Mouse (Mus musculus) liver, embryonic 11.5 days (tissue): Measurements from ENCODE around the gene Ugt1a8. TPM values are rescaled to one million over a fixed set of nuclear protein-coding genes. Genes with fewer than 3 reads are reported as not detected.

Experiments
- ATAC-seq: fragments of 200-750 bp; cut with Nextera tagmentation; replicated peaks from 2 replicates; pipeline ENCODE4 v1.8.0; 2017; ENCODE audit warnings: moderate number of reproducible peaks, mild to moderate bottlenecking, moderate TSS enrichment, moderate library complexity; ENCODE audit not compliant: low FRiP score
- DNase-seq: peaks from one replicate; pipeline ENCODE4 v3.0.0-alpha.2; 2017; ENCODE audit warnings: low spot score
- H3K27ac ChIP-seq: fragments of 300-500 bp; sonication (generic); 2 replicates; pipeline ENCODE4 v1.5.1; 2014; ENCODE audit warnings: mild to moderate bottlenecking, low read depth, low read length, control low read depth
- H3K27me3 ChIP-seq: fragments of 300-500 bp; sonication (generic); replicated peaks from 2 replicates; pipeline ENCODE4 v1.6.1; 2014; ENCODE audit warnings: low read length, mixed read lengths; ENCODE audit not compliant: control insufficient read depth, insufficient read depth
- H3K36me3 ChIP-seq: fragments of 300-500 bp; sonication (generic); 2 replicates; pipeline ENCODE4 v1.6.1; 2014; ENCODE audit warnings: mild to moderate bottlenecking, low read length, moderate library complexity, mixed read lengths; ENCODE audit not compliant: control insufficient read depth, insufficient read depth
- H3K4me1 ChIP-seq: fragments of 300-500 bp; sonication (generic); replicated peaks from 2 replicates; pipeline ENCODE4 v1.6.1; 2014; ENCODE audit warnings: low read length, mixed read lengths; ENCODE audit not compliant: control insufficient read depth, insufficient read depth
- H3K4me2 ChIP-seq: fragments of 300-500 bp; sonication (generic); 2 replicates; pipeline ENCODE4 v1.6.1; 2014; ENCODE audit warnings: mild to moderate bottlenecking, control low read depth, moderate library complexity
- H3K4me3 ChIP-seq: fragments of 300-500 bp; sonication (generic); 2 replicates; pipeline ENCODE4 v1.5.1; 2014; ENCODE audit warnings: low read depth, low read length, control low read depth
- H3K9ac ChIP-seq: fragments of 300-500 bp; sonication (generic); 2 replicates; pipeline ENCODE4 v1.6.1; 2014; ENCODE audit warnings: low read depth, low read length, control low read depth
- H3K9me3 ChIP-seq: fragments of 300-500 bp; sonication (generic); 2 replicates; pipeline ENCODE4 v1.6.1; 2016; ENCODE audit warnings: low read length, inconsistent platforms, mixed read lengths; ENCODE audit not compliant: control insufficient read depth
- WGBS: fragments of 180-500 bp; shearing (Covaris S2); extraction: QIAGEN DNeasy Blood & Tissue Kit; methylation state at CpG from one replicate; pipeline ENCODE4 v1.1.7; 2014; 5-methylcytosine and 5-hydroxymethylcytosine counted together
- polyA plus RNA-seq: library from polyadenylated mRNA; unstranded; fragments of >200 nt; fragmentation: Nextera tagmentation; extraction: Ambion mirVana; gene quantifications from 2 replicates; pipeline ENCODE4 v1.2.1, GENCODE M21; 2014

The Ugt1a8 gene
- polyA plus RNA-seq, 1 experiment from 2014 or later = not detected

GRCm38 (mm10) chr1:88211812-88212211, 124.2 kb downstream of the Ugt1a8 start, which contains the start of gene Ugt1a1:
TSS of gene Ugt1a1 (plus strand) at chr1:88211959.
- ATAC-seq (no peak; the same call in 1 of the 2 replicates), DNase-seq (peak; percentile 42)
- no peaks in the 10 kb centered on the region for H3K27me3 ChIP-seq
- no peak within 1 kb of the TSS for H3K27ac ChIP-seq
- WGBS = 64% methylated on average over 8 of the region's 8 CpGs
- H3K4me1 ChIP-seq = peaks cover 3% of the 10 kb centered on the region; the same call in 1 of the 2 replicates
- no peak within 1 kb of the TSS for H3K9ac ChIP-seq
- H3K9me3 ChIP-seq = peaks cover 50% of the 10 kb centered on the region
- H3K4me2 ChIP-seq = no peak within 1 kb of the TSS
- no peak within 1 kb of the TSS for H3K4me3 ChIP-seq
- H3K36me3 ChIP-seq = no peaks in the 10 kb centered on the region

GRCm38 (mm10) chr1:88212341-88213045, 124.9 kb downstream of the Ugt1a8 start:
- H3K27ac ChIP-seq = no peak overlapping the region
- ATAC-seq (peak; percentile 6; the same call in 1 of the 2 replicates), DNase-seq (peak; percentile 34)
- H3K4me1 ChIP-seq = peaks cover 2% of the 10 kb centered on the region; the same call in 1 of the 2 replicates
- H3K27me3 ChIP-seq = no peaks in the 10 kb centered on the region
- peaks cover 57% of the 10 kb centered on the region for H3K9me3 ChIP-seq
- no peaks in the 10 kb centered on the region for H3K36me3 ChIP-seq
- H3K4me3 ChIP-seq = no peak overlapping the region
- H3K4me2 ChIP-seq = no peak overlapping the region
- H3K9ac ChIP-seq = no peak overlapping the region
- 60% methylated on average over 8 of the region's 8 CpGs for WGBS

- no peak overlapping the region for H3K9ac ChIP-seq
- ATAC-seq (no peak), DNase-seq (peak; percentile 27)
- 65% methylated on average over 1 of the region's 1 CpGs for WGBS
- no peak overlapping the region for H3K27ac ChIP-seq
- H3K36me3 ChIP-seq = no peaks in the 10 kb centered on the region
- no peak overlapping the region for H3K4me3 ChIP-seq
- H3K9me3 ChIP-seq = peaks cover 59% of the 10 kb centered on the region
- H3K4me2 ChIP-seq = no peak overlapping the region
- no peaks in the 10 kb centered on the region for H3K4me1 ChIP-seq
- no peaks in the 10 kb centered on the region for H3K27me3 ChIP-seq
Observed at GRCm38 (mm10) chr1:88213061-88213460, 125.4 kb downstream of the Ugt1a8 start.

GRCm38 (mm10) chr1:88213766-88214461, 126.3 kb downstream of the Ugt1a8 start:
- WGBS = 72% methylated on average over 2 of the region's 2 CpGs
- Histone ChIP-seq H3K4me2 (no peak overlapping the region), H3K4me1 (no peaks in the 10 kb centered on the region), H3K27me3 (no peaks in the 10 kb centered on the region), H3K36me3 (no peaks in the 10 kb centered on the region), H3K9me3 (peaks cover 59% of the 10 kb centered on the region), H3K4me3 (no peak overlapping the region), H3K27ac (no peak overlapping the region), H3K9ac (no peak overlapping the region)
- DNase-seq (peak; percentile 45), ATAC-seq (no peak)

- Histone ChIP-seq H3K4me2 (no peak overlapping the region), H3K9me3 (peaks cover 59% of the 10 kb centered on the region), H3K9ac (no peak overlapping the region), H3K4me3 (no peak overlapping the region), H3K4me1 (no peaks in the 10 kb centered on the region), H3K27ac (no peak overlapping the region), H3K27me3 (no peaks in the 10 kb centered on the region), H3K36me3 (no peaks in the 10 kb centered on the region)
- DNase-seq (no peak), ATAC-seq (no peak)
- 71% methylated on average over 2 of the region's 2 CpGs for WGBS
Observed at GRCm38 (mm10) chr1:88214462-88214952, 126.9 kb downstream of the Ugt1a8 start.

GRCm38 (mm10) chr1:88215466-88216380, 128.1 kb downstream of the Ugt1a8 start:
- no peak for ATAC-seq
- Histone ChIP-seq H3K9ac (no peak overlapping the region), H3K4me2 (no peak overlapping the region), H3K36me3 (no peaks in the 10 kb centered on the region), H3K4me1 (no peaks in the 10 kb centered on the region), H3K9me3 (peaks cover 59% of the 10 kb centered on the region), H3K4me3 (no peak overlapping the region), H3K27me3 (no peaks in the 10 kb centered on the region), H3K27ac (no peak overlapping the region)
- WGBS = 66% methylated on average over 10 of the region's 10 CpGs
- peak; percentile 36 for DNase-seq

- Histone ChIP-seq H3K4me3 (no peak overlapping the region), H3K4me2 (no peak overlapping the region), H3K9ac (no peak overlapping the region), H3K27me3 (no peaks in the 10 kb centered on the region), H3K9me3 (peaks cover 56% of the 10 kb centered on the region), H3K36me3 (no peaks in the 10 kb centered on the region), H3K27ac (no peak overlapping the region), H3K4me1 (no peaks in the 10 kb centered on the region)
- DNase-seq (peak; percentile 30), ATAC-seq (no peak)
- WGBS = 50% methylated on average over 2 of the region's 2 CpGs
Observed at GRCm38 (mm10) chr1:88216551-88216950, 128.9 kb downstream of the Ugt1a8 start.

GRCm38 (mm10) chr1:88217144-88217543, 129.5 kb downstream of the Ugt1a8 start:
- 60% methylated on average over 2 of the region's 2 CpGs for WGBS
- H3K36me3 ChIP-seq = no peaks in the 10 kb centered on the region
- H3K9me3 ChIP-seq = peaks cover 51% of the 10 kb centered on the region
- no peak overlapping the region for H3K4me3 ChIP-seq
- no peaks in the 10 kb centered on the region for H3K27me3 ChIP-seq
- H3K27ac ChIP-seq = no peak overlapping the region
- H3K4me2 ChIP-seq = no peak overlapping the region
- no peaks in the 10 kb centered on the region for H3K4me1 ChIP-seq
- ATAC-seq (no peak), DNase-seq (peak; percentile 33)
- no peak overlapping the region for H3K9ac ChIP-seq
